Mouse (Mus musculus) forebrain, postnatal 0 days (tissue): ENCODE data around the gene Fam98a. TPM values are rescaled to one million over a fixed set of nuclear protein-coding genes. Genes with fewer than 3 reads are reported as not detected.

ENCODE experiments used
- ATAC-seq: fragments of 200-750 bp; cut with Nextera tagmentation; 2 replicates; pipeline ENCODE4 v1.8.0; 2017; ENCODE audit warnings: mild to moderate bottlenecking, moderate library complexity
- DNase-seq: peaks from one replicate; pipeline ENCODE4 v3.0.0-alpha.2; 2015
- H3K27ac ChIP-seq: fragments of 300-500 bp; sonication (generic); 2 replicates; pipeline ENCODE4 v1.5.1; 2014; ENCODE audit warnings: low read depth, mild to moderate bottlenecking, antibody characterized with exemption, low read length, moderate library complexity, mixed read lengths
- H3K27me3 ChIP-seq: fragments of 300-500 bp; sonication (generic); 2 replicates; pipeline ENCODE4 v1.6.1; 2014; ENCODE audit warnings: mild to moderate bottlenecking, low read length, mixed read lengths; ENCODE audit not compliant: insufficient read depth
- H3K36me3 ChIP-seq: fragments of 300-500 bp; sonication (generic); 2 replicates; pipeline ENCODE4 v1.6.1; 2014; ENCODE audit warnings: mild to moderate bottlenecking, moderate library complexity; ENCODE audit not compliant: insufficient read depth
- H3K4me1 ChIP-seq: fragments of 300-500 bp; sonication (generic); 2 replicates; pipeline ENCODE4 v1.6.1; 2014; ENCODE audit warnings: antibody characterized with exemption; ENCODE audit not compliant: insufficient read depth
- H3K4me2 ChIP-seq: fragments of 300-500 bp; sonication (generic); 2 replicates; pipeline ENCODE4 v1.6.1; 2014; ENCODE audit warnings: low read depth, mild to moderate bottlenecking, moderate library complexity
- H3K4me3 ChIP-seq: fragments of 300-500 bp; sonication (generic); 2 replicates; pipeline ENCODE4 v1.5.1; 2014; ENCODE audit warnings: low read depth, low read length, mixed read lengths
- H3K9ac ChIP-seq: fragments of 300-500 bp; sonication (generic); 2 replicates; pipeline ENCODE4 v1.6.1; 2014; ENCODE audit warnings: mild to moderate bottlenecking
- H3K9me3 ChIP-seq: fragments of 300-500 bp; sonication (generic); 2 replicates; pipeline ENCODE4 v1.6.1; 2016; ENCODE audit warnings: low read length
- CTCF ChIP-seq: sonication (generic); IDR thresholded peaks from 2 replicates; pipeline ENCODE4 v1.5.1; 2016; ENCODE audit warnings: antibody characterized with exemption, control low read depth, low read depth
- WGBS: fragments of 180-500 bp; shearing (Covaris S2); extraction: QIAGEN DNeasy Blood & Tissue Kit; methylation state at CpG from one replicate; pipeline ENCODE4 v1.1.7; 2014; 5-methylcytosine and 5-hydroxymethylcytosine counted together
- polyA plus RNA-seq: library from polyadenylated mRNA; unstranded; fragments of >200 nt; fragmentation: Nextera tagmentation; extraction: Ambion mirVana; gene quantifications from 2 replicates; pipeline ENCODE4 v1.2.1, GENCODE M21; 2015
- total RNA-seq: library from RNA; depleted of rRNA; stranded (reverse); fragments of >200 nt; gene quantifications from 2 replicates; pipeline ENCODE4 v1.2.3, GENCODE M21; 2014

Fam98a gene
- total and polyA plus RNA-seq, 2 experiments from 2014 or later, result 16.7 to 26.3 TPM

DNA sequence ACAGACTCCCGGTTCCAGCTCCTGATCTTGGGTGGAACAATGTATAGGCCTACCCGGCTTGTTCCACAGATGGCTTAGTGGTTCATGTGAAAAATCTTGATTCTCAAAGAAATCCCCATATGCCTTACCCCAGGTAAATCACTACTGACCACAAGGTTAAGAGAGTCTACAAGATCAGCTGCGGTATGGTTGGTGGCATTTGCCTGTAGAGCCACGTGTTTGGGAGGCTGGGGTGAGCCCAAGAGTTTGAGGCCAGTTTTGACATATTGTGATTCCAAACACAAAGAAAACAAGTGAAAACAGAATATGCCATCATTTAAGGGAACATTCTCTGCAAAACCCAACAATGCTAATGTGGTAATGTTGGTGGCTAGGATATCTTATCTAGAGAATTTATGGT is 16.1 kb downstream of the Fam98a start:
- Histone ChIP-seq H3K36me3 (peaks cover 15% of the 10 kb centered on the region), H3K4me1 (no peaks in the 10 kb centered on the region), H3K9ac (no peak overlapping the region), H3K27ac (no peak overlapping the region), H3K9me3 (no peaks in the 10 kb centered on the region), H3K27me3 (no peaks in the 10 kb centered on the region), H3K4me3 (no peak overlapping the region), H3K4me2 (no peak overlapping the region)
- TF ChIP-seq CTCF, result no peak
- ATAC-seq, result no peak
- whole genome bisulfite sequencing, result 89% methylated on average over 4 of the region's 4 CpGs
- DNase-seq, result no peak

DNA sequence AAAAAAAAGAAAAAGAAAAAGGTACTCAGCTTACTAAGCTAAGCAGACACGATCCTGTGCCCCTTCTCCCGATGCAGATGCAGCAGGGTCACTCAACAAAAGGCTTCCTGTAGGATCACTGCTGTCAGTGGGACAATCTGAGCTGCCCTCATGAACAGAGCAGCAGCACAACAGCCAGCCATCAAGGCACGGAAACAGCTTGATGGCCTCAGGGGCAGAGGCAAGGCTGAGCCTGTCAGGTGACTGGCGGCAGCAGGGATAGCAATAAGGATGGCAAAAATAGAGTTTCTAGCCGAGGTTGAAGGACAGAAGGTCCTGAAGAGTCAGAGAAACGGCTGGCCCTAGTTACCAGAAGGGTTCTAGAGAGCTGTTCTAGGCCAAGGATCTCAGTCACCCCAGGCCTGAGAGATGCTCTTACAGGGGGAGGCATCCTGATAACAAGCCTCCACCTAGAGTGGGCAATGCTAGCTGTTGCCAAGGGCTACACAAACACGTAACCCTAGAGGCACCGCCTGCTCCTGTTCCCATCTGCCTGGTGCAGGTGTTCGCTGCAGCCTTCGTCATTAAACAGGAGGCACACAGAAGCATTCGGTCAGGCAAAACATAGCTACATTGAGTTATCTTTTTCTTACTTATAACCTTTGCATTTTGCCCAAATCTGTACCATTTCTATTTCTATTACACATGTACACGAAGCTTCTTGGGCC is 17.3 kb downstream of the Fam98a start:
- no peaks in the 10 kb centered on the region for H3K27me3 ChIP-seq
- ATAC-seq, result no peak

DNA sequence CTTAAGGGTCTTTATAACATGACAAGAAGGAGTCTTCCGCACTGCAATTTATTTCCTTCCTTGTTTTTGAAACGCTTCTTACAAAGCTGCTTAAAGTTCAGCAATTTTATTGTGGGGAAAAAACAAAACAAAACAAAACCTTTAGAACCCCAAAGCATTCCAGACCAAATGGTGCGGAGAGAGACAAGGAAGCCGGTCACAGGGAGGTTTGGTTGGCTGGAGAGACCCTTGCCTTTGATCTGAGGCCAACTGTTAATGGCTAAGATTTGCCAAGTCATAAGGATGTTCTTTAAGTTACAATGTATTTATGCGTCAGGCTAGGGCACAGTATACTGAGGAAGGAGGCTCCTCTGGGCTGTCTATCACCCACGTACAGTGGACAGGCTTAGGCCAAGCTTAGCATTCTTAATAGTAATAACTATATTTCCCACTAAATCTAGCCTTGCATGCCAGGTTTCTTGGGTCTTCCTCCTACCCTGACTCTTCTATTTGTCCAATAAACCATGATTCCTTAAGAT is 19.2 kb downstream of the Fam98a start:
- H3K9me3 ChIP-seq, result no peaks in the 10 kb centered on the region
- ATAC-seq, result no peak
- no peak for DNase-seq
- no peak overlapping the region for H3K4me3 ChIP-seq
- H3K9ac ChIP-seq, result no peak overlapping the region
- no peaks in the 10 kb centered on the region for H3K4me1 ChIP-seq
- no peak overlapping the region for H3K4me2 ChIP-seq
- H3K36me3 ChIP-seq, result peaks cover 5% of the 10 kb centered on the region; the same call in 1 of the 2 replicates
- H3K27ac ChIP-seq, result no peak overlapping the region
- WGBS, result 63% methylated on average over 6 of the region's 6 CpGs
- no peaks in the 10 kb centered on the region for H3K27me3 ChIP-seq
- no peak for TF ChIP-seq CTCF

More for the DNA sequence above, 17.3 kb downstream of the Fam98a start:
- Histone ChIP-seq H3K4me1 (no peaks in the 10 kb centered on the region), H3K36me3 (peaks cover 17% of the 10 kb centered on the region), H3K4me3 (no peak overlapping the region), H3K4me2 (no peak overlapping the region), H3K9ac (no peak overlapping the region), H3K9me3 (no peaks in the 10 kb centered on the region), H3K27ac (no peak overlapping the region)
- DNase-seq, result no peak
- WGBS, result 80% methylated on average over 12 of the region's 12 CpGs
- TF ChIP-seq CTCF, result no peak

DNA sequence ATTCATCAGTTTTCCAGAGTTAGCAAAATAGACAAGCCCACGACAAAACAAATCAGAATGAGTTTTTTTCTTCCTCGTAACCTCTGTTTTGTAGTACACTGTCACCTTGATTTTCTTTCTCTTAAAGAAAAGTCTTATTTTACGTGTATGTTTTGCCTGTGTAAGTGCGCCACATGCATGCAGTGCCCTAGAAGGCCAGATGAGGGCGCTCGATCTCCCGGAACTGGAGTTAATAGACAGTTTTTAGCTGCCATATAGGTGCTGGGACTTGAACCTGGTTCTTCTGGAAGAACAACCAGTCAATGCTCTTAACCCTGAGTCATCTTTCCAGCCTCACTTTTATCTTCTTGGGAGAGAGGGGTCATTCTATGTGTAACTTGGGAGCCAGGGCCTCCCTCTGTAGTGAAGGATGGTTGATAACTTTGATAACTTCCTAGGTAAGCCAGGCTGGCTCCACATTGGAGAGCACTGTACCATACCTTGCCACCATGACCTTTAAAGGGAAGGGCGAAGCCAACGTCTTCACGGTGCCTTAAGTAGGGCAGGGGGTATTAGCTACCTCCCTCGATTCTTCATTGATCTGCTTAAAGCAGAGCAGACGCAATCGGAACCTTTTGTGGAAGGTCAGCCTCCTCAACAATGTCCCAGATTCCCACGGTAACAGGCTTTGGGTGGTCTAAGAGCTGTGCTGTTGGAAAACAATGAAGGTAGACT is 22.4 kb downstream of the Fam98a start:
- no peak for ATAC-seq
- WGBS, result 89% methylated on average over 14 of the region's 14 CpGs
- H3K4me3 ChIP-seq, result no peak overlapping the region
- H3K36me3 ChIP-seq, result peaks cover 5% of the 10 kb centered on the region; the same call in 1 of the 2 replicates
- H3K9ac ChIP-seq, result no peak overlapping the region
- no peak overlapping the region for H3K27ac ChIP-seq
- DNase-seq, result no peak
- H3K27me3 ChIP-seq, result no peaks in the 10 kb centered on the region
- no peak overlapping the region for H3K4me2 ChIP-seq
- no peaks in the 10 kb centered on the region for H3K9me3 ChIP-seq
- no peaks in the 10 kb centered on the region for H3K4me1 ChIP-seq
- TF ChIP-seq CTCF, result no peak

DNA sequence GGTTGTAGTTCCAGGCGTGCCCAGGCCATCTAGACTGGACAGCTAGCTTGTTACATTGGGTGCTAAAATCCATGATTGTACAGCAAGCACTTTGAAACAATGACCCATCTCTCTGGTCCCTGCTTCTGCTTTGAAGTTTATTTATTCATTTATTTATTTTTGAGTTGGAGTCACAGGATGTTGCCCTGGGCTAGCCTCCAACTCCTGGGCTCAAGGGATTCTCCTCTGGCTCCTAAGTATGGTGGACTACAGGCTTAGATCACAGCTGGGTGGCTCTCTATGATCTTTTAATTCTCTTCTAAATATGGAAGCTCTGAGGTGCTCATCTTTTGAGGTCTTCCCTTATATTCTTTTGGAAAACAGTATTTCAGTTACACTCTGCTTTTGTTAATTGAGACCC is 25.3 kb downstream of the Fam98a start:
- no peak overlapping the region for H3K9ac ChIP-seq
- H3K36me3 ChIP-seq, result peaks cover 5% of the 10 kb centered on the region; the same call in 1 of the 2 replicates
- no peak for ATAC-seq
- whole genome bisulfite sequencing, result 88% methylated on average over 1 of the region's 1 CpGs
- H3K4me1 ChIP-seq, result no peaks in the 10 kb centered on the region
- H3K4me3 ChIP-seq, result no peak overlapping the region
- H3K9me3 ChIP-seq, result no peaks in the 10 kb centered on the region
- no peak for DNase-seq
- no peak for TF ChIP-seq CTCF
- no peak overlapping the region for H3K27ac ChIP-seq
- no peaks in the 10 kb centered on the region for H3K27me3 ChIP-seq
- H3K4me2 ChIP-seq, result no peak overlapping the region

DNA sequence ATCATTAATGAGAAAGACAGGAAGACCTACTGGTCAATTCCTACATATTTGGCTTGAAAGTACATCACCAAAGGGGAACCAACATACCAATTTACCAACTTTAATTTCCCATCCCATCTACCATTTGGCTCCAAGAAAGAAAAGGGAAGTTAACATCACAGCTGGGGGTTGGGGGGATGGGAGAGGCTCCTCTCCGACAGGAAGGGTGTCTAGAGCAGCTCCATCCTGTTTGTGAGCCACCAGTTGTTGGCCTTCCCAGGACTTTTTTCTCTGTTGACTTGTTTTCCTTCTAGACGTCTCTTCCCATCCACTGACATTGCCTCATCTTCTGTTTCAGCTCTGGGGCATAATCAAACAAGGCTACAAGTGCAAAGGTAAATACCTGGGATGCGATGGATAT is 27.9 kb downstream of the Fam98a start:
- no peak for TF ChIP-seq CTCF
- 65% methylated on average over 3 of the region's 3 CpGs for WGBS
- H3K9me3 ChIP-seq, result no peaks in the 10 kb centered on the region
- H3K27me3 ChIP-seq, result no peaks in the 10 kb centered on the region
- no peak overlapping the region for H3K27ac ChIP-seq
- no peak overlapping the region for H3K4me3 ChIP-seq
- H3K36me3 ChIP-seq, result no peaks in the 10 kb centered on the region
- no peak overlapping the region for H3K4me2 ChIP-seq
- ATAC-seq, result no peak
- H3K9ac ChIP-seq, result no peak overlapping the region
- DNase-seq, result no peak
- no peaks in the 10 kb centered on the region for H3K4me1 ChIP-seq
